Comparison of ENCODE assay signal across 8 mouse cellular contexts in the genomic region with DNA sequence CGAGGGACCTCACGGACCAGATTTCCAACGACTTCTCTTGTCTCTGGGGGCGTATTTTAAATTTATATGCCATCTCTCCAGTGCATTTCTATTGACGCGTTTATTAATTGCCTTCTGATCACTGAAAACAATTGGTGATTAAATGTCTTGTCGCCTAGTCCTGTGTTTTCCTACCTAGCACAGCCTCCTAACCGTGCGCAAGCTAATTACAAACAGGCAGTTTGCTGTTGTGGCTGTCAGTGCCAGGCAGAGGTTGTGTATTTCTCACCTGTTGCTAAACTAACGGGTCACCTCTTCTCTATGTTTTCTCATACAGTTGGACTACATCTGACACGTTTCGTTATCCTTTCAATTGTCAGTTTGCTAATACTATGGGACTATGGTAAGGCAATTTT. TPM values are rescaled to one million over a fixed set of nuclear protein-coding genes. Genes with fewer than 3 reads are reported as not detected.
DNase-seq lines count a peak whose midpoint lies in the region; ATAC-seq and TF ChIP-seq lines count a peak whose summit lies in the region.

No protein-coding gene starts in this region.

- H3K4me1 ChIP-seq in cerebellum, adult 2 months (ENCODE audit: control insufficient read depth, insufficient read depth, low read length), result no peaks in the 10 kb centered on the region; the same call in 1 of the 2 replicates
- H3K4me1 ChIP-seq in neural tube, embryonic 11.5 days (ENCODE audit: control insufficient read depth, insufficient read depth, low read length), result peaks cover 3% of the 10 kb centered on the region; the same call in 1 of the 2 replicates
- peaks cover 13% of the 10 kb centered on the region for H3K4me1 ChIP-seq in limb, embryonic 13.5 days
- no peaks in the 10 kb centered on the region for H3K4me1 ChIP-seq in stomach, embryonic 16.5 days (ENCODE audit: control insufficient read depth, insufficient read depth, low read length)

- H3K4me2 ChIP-seq in neural tube, embryonic 11.5 days (ENCODE audit: low read depth), result peak overlapping the region; percentile 67
- H3K4me2 ChIP-seq in limb, embryonic 13.5 days (replicated peaks), result peak overlapping the region; percentile 72
- peak overlapping the region; percentile 76 for H3K4me2 ChIP-seq in stomach, embryonic 16.5 days (ENCODE audit: low read depth, low read length)

- no peak overlapping the region for H3K27ac ChIP-seq in cerebellum, adult 2 months (ENCODE audit: insufficient read depth, low read length)
- H3K27ac ChIP-seq in neural tube, embryonic 11.5 days (ENCODE audit: low read depth, low read length), result no peak overlapping the region
- H3K27ac ChIP-seq in limb, embryonic 13.5 days, result no peak overlapping the region
- no peak overlapping the region for H3K27ac ChIP-seq in stomach, embryonic 16.5 days (ENCODE audit: low read length)

- no peak for TF ChIP-seq POLR2A in cerebellum, adult 2 months (IDR thresholded peaks at IDR 0.05; ENCODE audit: borderline replicate concordance, insufficient read depth, low read length)

- H3K27me3 ChIP-seq in cerebellum, adult 2 months (ENCODE audit: control insufficient read depth, insufficient read depth, low read length), result no peaks in the 10 kb centered on the region
- H3K27me3 ChIP-seq in neural tube, embryonic 11.5 days (ENCODE audit: control insufficient read depth, insufficient read depth, low read length), result no peaks in the 10 kb centered on the region
- 0 out of 2 replicates have a peak, but pooled peaks cover 3% of the 10 kb centered on the region for H3K27me3 ChIP-seq in limb, embryonic 13.5 days
- H3K27me3 ChIP-seq in stomach, embryonic 16.5 days (ENCODE audit: control insufficient read depth, insufficient read depth, low read length), result no peaks in the 10 kb centered on the region

- peak overlapping the region; percentile 61 for H3K4me3 ChIP-seq in cerebellum, adult 2 months (replicated peaks; ENCODE audit: insufficient read depth, low read depth, low read length)
- peak overlapping the region; percentile 54 for H3K4me3 ChIP-seq in neural tube, embryonic 11.5 days (ENCODE audit: low read depth, low read length)
- peak overlapping the region; percentile 62 for H3K4me3 ChIP-seq in limb, embryonic 13.5 days
- H3K4me3 ChIP-seq in stomach, embryonic 16.5 days (replicated peaks; ENCODE audit: low read length), result peak overlapping the region; percentile 59

- peak overlapping the region; percentile 42 for H3K9ac ChIP-seq in neural tube, embryonic 11.5 days (ENCODE audit: low read length)
- H3K9ac ChIP-seq in limb, embryonic 13.5 days, result peak overlapping the region; percentile 59
- peak overlapping the region; percentile 84 for H3K9ac ChIP-seq in stomach, embryonic 16.5 days (ENCODE audit: low read length)

- H3K36me3 ChIP-seq in neural tube, embryonic 11.5 days (ENCODE audit: control insufficient read depth, insufficient read depth, low read length), result no peaks in the 10 kb centered on the region
- H3K36me3 ChIP-seq in limb, embryonic 13.5 days, result no peaks in the 10 kb centered on the region
- no peaks in the 10 kb centered on the region for H3K36me3 ChIP-seq in stomach, embryonic 16.5 days (ENCODE audit: control insufficient read depth, insufficient read depth, low read length)

- DNase-seq in cerebellum, adult 2 months, result no peak
- DNase-seq in cerebellum, postnatal 36 days, result no peak
- DNase-seq in neural tube, embryonic 11.5 days (ENCODE audit: low spot score), result no peak
- DNase-seq in neural tube, embryonic 10.5 days (ENCODE audit: extremely low spot score, low spot score), result no peak
- DNase-seq in adipocyte (ENCODE audit: low spot score), result no peak
- no peak for DNase-seq in spleen, postnatal 4 days (ENCODE audit: low spot score in 2 of 2)

- WGBS in cerebellum, adult 2 months, result 3% methylated on average over 12 of the region's 12 CpGs
- 11% methylated on average over 12 of the region's 12 CpGs for WGBS in neural tube, embryonic 11.5 days
- 8% methylated on average over 12 of the region's 12 CpGs for WGBS in limb, embryonic 13.5 days
- 13% methylated on average over 12 of the region's 12 CpGs for WGBS in stomach, embryonic 16.5 days

- no peak for TF ChIP-seq CTCF in cerebellum, adult 2 months (IDR thresholded peaks at IDR 0.05; ENCODE audit: borderline replicate concordance, insufficient read depth, low read depth, low read length)

- H3K9me3 ChIP-seq in neural tube, embryonic 11.5 days (ENCODE audit: control insufficient read depth, low read length), result no peaks in the 10 kb centered on the region
- H3K9me3 ChIP-seq in limb, embryonic 13.5 days, result no peaks in the 10 kb centered on the region
- no peaks in the 10 kb centered on the region for H3K9me3 ChIP-seq in stomach, embryonic 16.5 days (replicated peaks; ENCODE audit: control insufficient read depth, low read length)

- ATAC-seq in neural tube, embryonic 11.5 days (ENCODE audit: insufficient read depth, low FRiP score, low TSS enrichment), result peak; percentile 29
- peak; percentile 6; the same call in 1 of the 2 replicates for ATAC-seq in limb, embryonic 13.5 days (ENCODE audit: low FRiP score, low read depth)
- no peak for ATAC-seq in stomach, embryonic 16.5 days (ENCODE audit: insufficient read depth, low FRiP score)

RNA-seq across cellular contexts. Expression of a gene that starts 0.5 kb away (rescaled TPM):
- 8.1 and 8.7 TPM in 2 replicates for polyA plus RNA-seq in cerebellum, adult 2 months (2012; rRNA removed)
- polyA plus RNA-seq in neural tube, embryonic 11.5 days (2014; fragmentation: Nextera tagmentation; extraction: Ambion mirVana), result 5.3 and 7.9 TPM in 2 replicates
- 3.8 and 4.0 TPM in 2 replicates for polyA plus RNA-seq in limb, embryonic 13.5 days (2015; fragmentation: Nextera tagmentation; extraction: Ambion mirVana)
- polyA plus RNA-seq in stomach, embryonic 16.5 days (2015; fragmentation: Nextera tagmentation; extraction: Ambion mirVana), result 4.8 and 5.1 TPM in 2 replicates
